Mouse (Mus musculus) mesoderm, embryonic 11.5 days (tissue): Measurements from ENCODE around the gene Gm11559.
"Not testable (repeated sequence)": the region's sequence is repeated elsewhere in the genome, so short reads cannot be mapped to it uniquely, and the experiment has no call there.

Experiments used
- DNase-seq: peaks from one replicate; pipeline ENCODE4 v3.0.0-alpha.2; 2012; ENCODE audit warnings: low read depth, low spot score

Gm11559 gene

DNA sequence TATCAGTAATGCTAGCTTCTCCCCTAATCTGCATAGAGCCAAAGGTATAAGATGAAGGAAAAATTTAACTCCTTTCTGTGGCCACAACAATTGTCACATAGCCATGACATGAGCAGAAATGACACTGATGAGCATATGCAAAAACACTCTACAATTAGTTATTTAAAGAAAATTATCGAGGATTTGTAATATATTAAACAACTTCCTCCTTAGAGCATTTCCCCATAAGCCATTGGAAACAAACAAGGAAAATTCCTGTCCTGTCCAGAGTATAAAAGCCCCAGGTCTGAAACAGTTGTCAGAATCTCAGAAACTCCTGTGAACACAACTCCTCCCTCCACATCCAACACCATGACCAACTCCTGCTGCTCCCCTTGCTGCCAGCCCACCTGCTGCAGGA is at the start of gene Gm11559:
TSS of gene Gm11559 (plus strand) at position 301 of the 400 bp plus-strand sequence.
- not testable (repeated sequence) for DNase-seq

DNA sequence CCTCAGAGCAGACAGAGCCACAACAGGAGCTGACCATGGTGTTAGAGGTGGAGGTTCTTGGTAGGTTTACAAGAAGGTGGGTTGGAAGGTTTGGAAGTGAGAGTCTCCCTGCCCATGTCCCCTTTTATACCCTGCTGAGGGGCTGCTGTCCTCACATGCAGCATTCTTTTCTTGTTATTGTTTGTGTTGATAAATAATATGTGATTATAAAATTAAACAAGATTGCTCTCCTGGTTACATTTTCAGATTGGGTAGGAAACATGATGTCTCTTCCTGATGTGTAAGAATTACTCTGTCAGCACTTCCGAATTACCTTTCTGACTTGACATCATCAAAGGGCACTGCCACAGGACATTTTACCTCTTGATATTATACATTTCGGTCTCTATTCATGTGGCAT is 48.7 kb upstream of the Gm11559 start, which contains the start of gene Gm11564:
TSS of gene Gm11564 (minus strand) at position 101 of the 400 bp plus-strand sequence.
- not testable (repeated sequence) for DNase-seq

- DNase-seq, result no peak
Measured at GRCm38 (mm10) chr11:99837966-99838365, 26.3 kb upstream of the Gm11559 start, which contains the start of gene 2300003K06Rik. 2300003K06Rik (minus strand) TSS chr11:99838066.

DNA sequence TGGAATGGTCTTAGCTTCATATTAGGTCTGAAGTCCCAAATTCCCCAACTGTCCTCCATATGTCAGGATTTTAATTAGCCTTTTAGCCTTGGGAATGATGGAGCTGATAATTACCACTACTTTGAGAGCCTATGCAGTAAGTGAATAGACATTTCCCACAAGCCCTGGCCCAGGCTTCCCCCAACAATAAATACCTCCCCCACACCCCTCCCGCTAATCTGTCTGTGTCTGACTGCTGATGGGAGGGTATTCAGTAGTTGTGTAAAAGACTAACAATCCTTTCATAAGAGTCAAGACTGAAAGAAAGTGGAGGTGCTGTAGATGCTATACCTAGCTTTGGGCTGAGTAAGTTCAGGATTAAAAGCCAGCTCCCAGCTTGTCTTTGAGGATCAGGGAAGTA is 22.1 kb upstream of the Gm11559 start:
- DNase-seq, result no peak

DNA sequence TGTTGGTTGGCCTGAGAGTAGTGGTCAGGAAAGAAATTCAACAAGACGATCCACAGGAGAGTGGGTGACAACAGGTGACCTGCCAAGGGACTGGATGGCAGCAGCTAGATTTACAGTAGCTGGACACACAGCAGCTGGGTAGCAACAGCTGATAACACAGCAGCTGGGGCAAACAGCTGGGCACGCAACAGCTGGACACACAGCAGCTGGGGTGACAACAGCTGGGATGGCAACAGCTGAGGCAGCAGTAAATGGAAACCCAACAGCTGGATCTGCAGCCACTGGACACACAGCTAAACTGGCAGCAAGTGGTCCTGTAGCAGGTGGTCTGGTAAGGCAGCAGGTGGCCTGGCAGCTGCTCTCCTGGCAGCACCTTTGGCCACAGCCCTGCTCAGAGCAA is 17.5 kb upstream of the Gm11559 start:
- DNase-seq, result no peak

DNA sequence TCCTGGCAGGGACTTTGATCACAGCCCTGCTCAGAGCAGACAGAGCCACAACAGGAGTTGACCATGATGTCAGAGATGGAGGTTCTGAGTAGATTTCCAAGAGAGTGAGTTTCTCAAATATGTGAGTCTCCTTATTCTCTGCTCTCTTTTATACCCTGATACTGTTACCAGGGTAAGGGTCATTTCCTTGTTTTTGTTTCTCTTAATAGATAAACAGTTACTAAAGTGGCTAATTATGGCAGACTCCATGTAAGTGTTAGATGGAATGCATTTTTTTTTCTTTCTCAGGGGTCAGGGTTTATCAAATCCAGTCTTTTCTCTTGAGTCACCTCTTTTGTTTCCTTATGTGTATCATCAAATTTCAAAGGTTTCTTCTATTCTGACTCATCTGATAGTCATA is 12.8 kb upstream of the Gm11559 start, which contains the start of gene Krtap4-16:
TSS of gene Krtap4-16 (minus strand) at position 101 of the 400 bp plus-strand sequence.
- DNase-seq, result no peak

GRCm38 (mm10) chr11:99854121-99854520 is 10.2 kb upstream of the Gm11559 start:
- peak; percentile 22 for DNase-seq

- no peak for DNase-seq
Measured at GRCm38 (mm10) chr11:99857617-99858016, 6.7 kb upstream of the Gm11559 start, which contains the start of gene Gm11568. Gm11568 (plus strand) TSS chr11:99857917.

- DNase-seq, result no peak
Measured at GRCm38 (mm10) chr11:99858761-99859160, 5.5 kb upstream of the Gm11559 start.

GRCm38 (mm10) chr11:99873089-99873488 is 8.8 kb downstream of the Gm11559 start, which contains the start of gene Krtap9-1:
Krtap9-1 (plus strand) TSS chr11:99873389.
- DNase-seq, result not testable (repeated sequence)

DNA sequence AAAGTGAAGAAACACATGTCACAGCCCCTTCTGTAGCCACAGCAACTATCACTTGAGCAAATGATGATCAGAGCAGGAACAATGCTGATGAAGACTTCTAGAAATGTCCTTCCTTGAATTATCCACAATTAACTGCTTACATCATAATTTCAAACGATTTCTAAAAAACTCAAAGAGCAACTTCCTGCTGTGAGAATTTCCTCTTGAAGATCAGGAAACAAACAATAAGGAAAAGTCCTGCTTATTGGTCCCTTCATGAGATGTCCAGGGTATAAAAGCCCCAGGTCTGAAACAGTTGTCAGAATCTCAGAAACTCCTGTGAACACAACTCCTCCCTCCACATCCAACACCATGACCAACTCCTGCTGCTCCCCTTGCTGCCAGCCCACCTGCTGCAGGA is 14.6 kb downstream of the Gm11559 start, which contains the start of gene Gm11567:
TSS of gene Gm11567 (plus strand) at position 301 of the 400 bp plus-strand sequence.
- DNase-seq, result not testable (repeated sequence)

DNA sequence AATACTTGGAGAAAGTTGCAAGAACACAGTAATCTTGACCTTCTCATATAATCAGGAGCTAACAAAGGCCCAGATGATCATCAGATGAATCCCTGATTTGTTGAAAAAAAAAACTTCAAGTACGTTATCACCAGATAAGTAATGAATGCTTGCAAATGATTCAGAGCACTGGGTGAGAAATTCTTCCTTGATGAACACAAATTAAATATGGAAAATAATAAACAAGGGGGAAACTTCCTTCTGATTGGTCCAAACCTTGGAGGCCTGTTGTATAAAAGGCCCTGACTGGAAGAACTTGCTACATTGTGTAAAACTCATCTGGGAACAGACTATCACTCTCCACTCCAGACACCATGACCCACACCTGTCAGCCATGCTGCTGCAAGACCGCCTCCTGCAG is 43.3 kb downstream of the Gm11559 start, which contains the start of gene Krtap31-1:
TSS of gene Krtap31-1 (plus strand) at position 301 of the 400 bp plus-strand sequence.
- no peak for DNase-seq

DNA sequence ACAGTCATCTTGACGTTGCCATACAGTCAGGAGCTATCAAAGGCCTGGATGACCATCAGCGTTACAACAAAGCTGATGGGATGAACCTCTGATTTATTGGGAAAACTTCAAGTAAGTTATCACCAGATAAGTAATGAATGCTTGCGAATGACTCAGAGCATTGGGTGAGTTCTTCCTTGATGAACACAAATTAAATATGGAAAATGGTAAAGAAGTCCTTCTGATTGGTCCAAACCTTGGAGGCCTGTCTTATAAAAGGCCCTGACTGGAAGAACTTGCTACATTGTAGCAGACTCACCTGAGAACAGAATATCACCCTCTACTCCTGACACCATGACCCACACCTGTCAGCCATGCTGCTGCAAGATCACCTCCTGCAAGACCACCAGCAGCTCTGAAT is 50.2 kb downstream of the Gm11559 start, which contains the start of gene Gm11565:
TSS of gene Gm11565 (plus strand) at position 301 of the 400 bp plus-strand sequence.
- no peak for DNase-seq
